Mouse (Mus musculus): ENCODE results near the gene Hapln3. TPM values are rescaled to one million over a fixed set of nuclear protein-coding genes. Genes with fewer than 3 reads are reported as not detected.

The Hapln3 gene
- polyA plus RNA-seq, 1 experiment from 2014 or later = 0.95 TPM

GRCm38 (mm10) chr7:79068231-79068630 is 62.6 kb downstream of the Hapln3 start:
- WGBS = 59% methylated on average over 4 of the region's 4 CpGs
- ATAC-seq (ENCODE audit: insufficient number of reproducible peaks, insufficient read depth, low FRiP score, low TSS enrichment, low read depth) = no peak
- H3K4me2 ChIP-seq = no peak overlapping the region

GRCm38 (mm10) chr7:79067466-79067865 is 63.4 kb downstream of the Hapln3 start:
- Histone ChIP-seq H3K36me3 (no peaks in the 10 kb centered on the region), H3K4me2 (no peak overlapping the region), H3K9me3 (no peaks in the 10 kb centered on the region), H3K4me1 (replicated peaks) (no peaks in the 10 kb centered on the region), H3K9ac (replicated peaks) (no peak overlapping the region), H3K4me3 (replicated peaks) (no peak overlapping the region), H3K27ac (no peak overlapping the region), H3K27me3 (no peaks in the 10 kb centered on the region)
- 67% methylated on average over 7 of the region's 7 CpGs for WGBS
- no peak for ATAC-seq (ENCODE audit: insufficient number of reproducible peaks, insufficient read depth, low FRiP score, low TSS enrichment, low read depth)

More at GRCm38 (mm10) chr7:79068231-79068630, 62.6 kb downstream of the Hapln3 start:
- Histone ChIP-seq H3K9me3 (no peaks in the 10 kb centered on the region), H3K9ac (replicated peaks) (no peak overlapping the region), H3K27me3 (no peaks in the 10 kb centered on the region), H3K36me3 (no peaks in the 10 kb centered on the region), H3K4me1 (replicated peaks) (no peaks in the 10 kb centered on the region), H3K4me3 (replicated peaks) (no peak overlapping the region), H3K27ac (no peak overlapping the region)

Other genes with a start within 250 kb of the Hapln3 start
- 36.4 and 38.5 TPM in 2 replicates for gene Aen, start 235.2 kb downstream of the Hapln3 start, polyA plus RNA-seq (2016; fragmentation: Nextera tagmentation; extraction: Ambion mirVana)
- gene Isg20, start 217.6 kb downstream of the Hapln3 start, polyA plus RNA-seq (2016; fragmentation: Nextera tagmentation; extraction: Ambion mirVana) = 0.25 and 0.65 TPM in 2 replicates
- gene Acan, start 77.5 kb downstream of the Hapln3 start, polyA plus RNA-seq (2016; fragmentation: Nextera tagmentation; extraction: Ambion mirVana) = 4.9 and 10.3 TPM in 2 replicates
- 147 and 149 TPM in 2 replicates for gene Mfge8, start 18.0 kb upstream of the Hapln3 start, polyA plus RNA-seq (2016; fragmentation: Nextera tagmentation; extraction: Ambion mirVana)
- 8.2 and 8.5 TPM in 2 replicates for gene Abhd2, start 142.2 kb upstream of the Hapln3 start, polyA plus RNA-seq (2016; fragmentation: Nextera tagmentation; extraction: Ambion mirVana)